Mouse (Mus musculus): ENCODE data around the gene Pex5l. TPM values are rescaled to one million over a fixed set of nuclear protein-coding genes. Genes with fewer than 3 reads are reported as not detected.

The Pex5l gene
- polyA plus RNA-seq, 1 experiment from 2014 or later = not detected

GRCm38 (mm10) chr3:33061428-33061827 lies 81.6 kb downstream of the Pex5l start:
- no peaks in the 10 kb centered on the region for H3K4me1 ChIP-seq (replicated peaks)
- no peaks in the 10 kb centered on the region for H3K36me3 ChIP-seq
- H3K27me3 ChIP-seq = no peaks in the 10 kb centered on the region
- no peak for ATAC-seq (ENCODE audit: low read depth)
- no peak overlapping the region for H3K9ac ChIP-seq
- WGBS (ENCODE audit: insufficient replicate concordance) = 85% methylated on average over 2 of the region's 2 CpGs
- H3K4me3 ChIP-seq (replicated peaks) = no peak overlapping the region
- H3K4me2 ChIP-seq = no peak overlapping the region
- H3K27ac ChIP-seq = no peak overlapping the region
- H3K9me3 ChIP-seq (replicated peaks) = no peaks in the 10 kb centered on the region
- no peak for DNase-seq

- Histone ChIP-seq H3K27ac (no peak overlapping the region), H3K4me1 (replicated peaks) (no peaks in the 10 kb centered on the region), H3K27me3 (no peaks in the 10 kb centered on the region), H3K9me3 (replicated peaks) (no peaks in the 10 kb centered on the region), H3K4me2 (no peak overlapping the region), H3K36me3 (no peaks in the 10 kb centered on the region), H3K4me3 (replicated peaks) (no peak overlapping the region), H3K9ac (no peak overlapping the region)
- DNase-seq (no peak), ATAC-seq (ENCODE audit: low read depth) (no peak)
- 62% methylated on average over 4 of the region's 4 CpGs for WGBS (ENCODE audit: insufficient replicate concordance)
Measured at GRCm38 (mm10) chr3:33061016-33061415, 82.0 kb downstream of the Pex5l start.

- H3K27me3 ChIP-seq = no peaks in the 10 kb centered on the region
- 42% methylated on average over 7 of the region's 7 CpGs for WGBS (ENCODE audit: insufficient replicate concordance)
- H3K4me2 ChIP-seq = no peak overlapping the region
- no peaks in the 10 kb centered on the region for H3K4me1 ChIP-seq (replicated peaks)
- no peak for DNase-seq
- no peak overlapping the region for H3K9ac ChIP-seq
- H3K27ac ChIP-seq = no peak overlapping the region
- no peaks in the 10 kb centered on the region for H3K36me3 ChIP-seq
- H3K4me3 ChIP-seq (replicated peaks) = no peak overlapping the region
- ATAC-seq (ENCODE audit: low read depth) = no peak
- H3K9me3 ChIP-seq (replicated peaks) = no peaks in the 10 kb centered on the region
Measured at GRCm38 (mm10) chr3:33060343-33060937, 82.6 kb downstream of the Pex5l start.

- no peak for ATAC-seq (ENCODE audit: low read depth)
- no peaks in the 10 kb centered on the region for H3K36me3 ChIP-seq
- H3K4me1 ChIP-seq (replicated peaks) = no peaks in the 10 kb centered on the region
- no peak overlapping the region for H3K4me2 ChIP-seq
- H3K27me3 ChIP-seq = no peaks in the 10 kb centered on the region
- H3K27ac ChIP-seq = no peak overlapping the region
- no peak overlapping the region for H3K9ac ChIP-seq
- no peaks in the 10 kb centered on the region for H3K9me3 ChIP-seq (replicated peaks)
- DNase-seq = no peak
- no peak overlapping the region for H3K4me3 ChIP-seq (replicated peaks)
- WGBS (ENCODE audit: insufficient replicate concordance) = 52% methylated on average over 5 of the region's 5 CpGs
Measured at GRCm38 (mm10) chr3:33048304-33048703, 94.7 kb downstream of the Pex5l start.

GRCm38 (mm10) chr3:33044799-33045106 lies 98.3 kb downstream of the Pex5l start:
- no peak overlapping the region for H3K4me3 ChIP-seq (replicated peaks)
- H3K9me3 ChIP-seq (replicated peaks) = no peaks in the 10 kb centered on the region
- H3K4me2 ChIP-seq = no peak overlapping the region
- no peak for DNase-seq
- no peak overlapping the region for H3K27ac ChIP-seq
- no peak for ATAC-seq (ENCODE audit: low read depth)
- H3K9ac ChIP-seq = no peak overlapping the region
- no peaks in the 10 kb centered on the region for H3K27me3 ChIP-seq
- no peaks in the 10 kb centered on the region for H3K36me3 ChIP-seq
- no peaks in the 10 kb centered on the region for H3K4me1 ChIP-seq (replicated peaks)
- 57% methylated on average over 6 of the region's 6 CpGs for WGBS (ENCODE audit: insufficient replicate concordance)

- no peaks in the 10 kb centered on the region for H3K36me3 ChIP-seq
- no peak overlapping the region for H3K27ac ChIP-seq
- no peaks in the 10 kb centered on the region for H3K27me3 ChIP-seq
- no peak overlapping the region for H3K4me2 ChIP-seq
- H3K9ac ChIP-seq = no peak overlapping the region
- no peak for DNase-seq
- no peak overlapping the region for H3K4me3 ChIP-seq (replicated peaks)
- H3K4me1 ChIP-seq (replicated peaks) = no peaks in the 10 kb centered on the region
- H3K9me3 ChIP-seq (replicated peaks) = no peaks in the 10 kb centered on the region
- ATAC-seq (ENCODE audit: low read depth) = no peak
- WGBS (ENCODE audit: insufficient replicate concordance) = 57% methylated on average over 10 of the region's 10 CpGs
Measured at GRCm38 (mm10) chr3:33043896-33044798, 98.9 kb downstream of the Pex5l start.

- no peak overlapping the region for H3K4me3 ChIP-seq (replicated peaks)
- H3K9ac ChIP-seq = no peak overlapping the region
- no peaks in the 10 kb centered on the region for H3K27me3 ChIP-seq
- no peaks in the 10 kb centered on the region for H3K4me1 ChIP-seq (replicated peaks)
- 35% methylated on average over 5 of the region's 5 CpGs for WGBS (ENCODE audit: insufficient replicate concordance)
- H3K9me3 ChIP-seq (replicated peaks) = no peaks in the 10 kb centered on the region
- no peak overlapping the region for H3K27ac ChIP-seq
- H3K36me3 ChIP-seq = no peaks in the 10 kb centered on the region
- DNase-seq = no peak
- no peak overlapping the region for H3K4me2 ChIP-seq
- ATAC-seq (ENCODE audit: low read depth) = no peak
Measured at GRCm38 (mm10) chr3:33024566-33024965, 118.5 kb downstream of the Pex5l start.

- Histone ChIP-seq H3K9me3 (replicated peaks) (no peaks in the 10 kb centered on the region), H3K36me3 (no peaks in the 10 kb centered on the region), H3K4me1 (replicated peaks) (no peaks in the 10 kb centered on the region), H3K4me3 (replicated peaks) (no peak overlapping the region), H3K4me2 (no peak overlapping the region), H3K9ac (no peak overlapping the region), H3K27ac (no peak overlapping the region), H3K27me3 (no peaks in the 10 kb centered on the region)
- no peak for ATAC-seq (ENCODE audit: low read depth)
- DNase-seq = no peak
- WGBS (ENCODE audit: insufficient replicate concordance) = 64% methylated on average over 4 of the region's 4 CpGs
Measured at GRCm38 (mm10) chr3:33003901-33004300, 139.1 kb downstream of the Pex5l start.

GRCm38 (mm10) chr3:33001769-33002168 lies 141.3 kb downstream of the Pex5l start:
- Histone ChIP-seq H3K27me3 (no peaks in the 10 kb centered on the region), H3K9ac (no peak overlapping the region), H3K4me2 (no peak overlapping the region), H3K27ac (no peak overlapping the region), H3K9me3 (replicated peaks) (no peaks in the 10 kb centered on the region), H3K36me3 (no peaks in the 10 kb centered on the region), H3K4me3 (replicated peaks) (no peak overlapping the region), H3K4me1 (replicated peaks) (no peaks in the 10 kb centered on the region)
- DNase-seq (no peak), ATAC-seq (ENCODE audit: low read depth) (no peak)
- WGBS (ENCODE audit: insufficient replicate concordance) = 52% methylated on average over 3 of the region's 3 CpGs

GRCm38 (mm10) chr3:33000383-33001015 lies 142.5 kb downstream of the Pex5l start:
- no peaks in the 10 kb centered on the region for H3K27me3 ChIP-seq
- H3K36me3 ChIP-seq = no peaks in the 10 kb centered on the region
- ATAC-seq (ENCODE audit: low read depth) (no peak), DNase-seq (no peak)
- H3K9ac ChIP-seq = no peak overlapping the region
- H3K4me3 ChIP-seq (replicated peaks) = no peak overlapping the region
- H3K9me3 ChIP-seq (replicated peaks) = no peaks in the 10 kb centered on the region
- no peak overlapping the region for H3K4me2 ChIP-seq
- no peaks in the 10 kb centered on the region for H3K4me1 ChIP-seq (replicated peaks)
- WGBS (ENCODE audit: insufficient replicate concordance) = 71% methylated on average over 8 of the region's 8 CpGs
- H3K27ac ChIP-seq = no peak overlapping the region

GRCm38 (mm10) chr3:32991713-32992575 lies 151.1 kb downstream of the Pex5l start:
- H3K9ac ChIP-seq = no peak overlapping the region
- H3K36me3 ChIP-seq = no peaks in the 10 kb centered on the region
- ATAC-seq (ENCODE audit: low read depth) (no peak), DNase-seq (no peak)
- no peak overlapping the region for H3K4me2 ChIP-seq
- H3K4me1 ChIP-seq (replicated peaks) = no peaks in the 10 kb centered on the region
- no peak overlapping the region for H3K4me3 ChIP-seq (replicated peaks)
- no peaks in the 10 kb centered on the region for H3K27me3 ChIP-seq
- no peak overlapping the region for H3K27ac ChIP-seq
- 56% methylated on average over 12 of the region's 12 CpGs for WGBS (ENCODE audit: insufficient replicate concordance)
- H3K9me3 ChIP-seq (replicated peaks) = no peaks in the 10 kb centered on the region

Data from liver, embryonic 13.5 days (tissue).